Mouse (Mus musculus) limb, embryonic 12.5 days (tissue): Measurements from ENCODE around the gene Rbms3. TPM values are rescaled to one million over a fixed set of nuclear protein-coding genes. Genes with fewer than 3 reads are reported as not detected.

Experiments used
- ATAC-seq: fragments of 200-750 bp; cut with Nextera tagmentation; 2 replicates; pipeline ENCODE4 v1.8.0; 2017; ENCODE audit warnings: low read depth, moderate TSS enrichment; ENCODE audit not compliant: insufficient number of reproducible peaks, insufficient read depth, low FRiP score, low TSS enrichment
- H3K27ac ChIP-seq: fragments of 300-500 bp; sonication (generic); 2 replicates; pipeline ENCODE4 v1.5.1; 2016; ENCODE audit warnings: mild to moderate bottlenecking, moderate library complexity
- H3K27me3 ChIP-seq: fragments of 300-500 bp; sonication (generic); 2 replicates; pipeline ENCODE4 v1.6.1; 2016; ENCODE audit warnings: mild to moderate bottlenecking, moderate library complexity
- H3K36me3 ChIP-seq: fragments of 300-500 bp; sonication (generic); 2 replicates; pipeline ENCODE4 v1.6.1; 2016; ENCODE audit warnings: mild to moderate bottlenecking, moderate library complexity
- H3K4me1 ChIP-seq: fragments of 300-500 bp; sonication (generic); replicated peaks from 2 replicates; pipeline ENCODE4 v1.6.1; 2016
- H3K4me2 ChIP-seq: fragments of 300-500 bp; sonication (generic); 2 replicates; pipeline ENCODE4 v1.6.1; 2016; ENCODE audit warnings: mild to moderate bottlenecking, moderate library complexity
- H3K4me3 ChIP-seq: fragments of 300-500 bp; sonication (generic); replicated peaks from 2 replicates; pipeline ENCODE4 v1.5.1; 2016; ENCODE audit warnings: mild to moderate bottlenecking
- H3K9ac ChIP-seq: fragments of 300-500 bp; sonication (generic); replicated peaks from 2 replicates; pipeline ENCODE4 v1.6.1; 2016; ENCODE audit warnings: mild to moderate bottlenecking, moderate library complexity
- H3K9me3 ChIP-seq: fragments of 300-500 bp; sonication (generic); 2 replicates; pipeline ENCODE4 v1.6.1; 2016; ENCODE audit warnings: mild to moderate bottlenecking, moderate library complexity
- WGBS: fragments of 180-500 bp; shearing (Covaris S2); methylation state at CpG from one replicate; pipeline ENCODE4 v1.1.7; 2016; 5-methylcytosine and 5-hydroxymethylcytosine counted together
- polyA plus RNA-seq: library from polyadenylated mRNA; unstranded; fragments of >200 nt; fragmentation: Nextera tagmentation; extraction: Ambion mirVana; gene quantifications from 2 replicates; pipeline ENCODE4 v1.2.1, GENCODE M21; 2016

The Rbms3 gene
- polyA plus RNA-seq, 1 experiment from 2014 or later: 74.3 TPM

DNA sequence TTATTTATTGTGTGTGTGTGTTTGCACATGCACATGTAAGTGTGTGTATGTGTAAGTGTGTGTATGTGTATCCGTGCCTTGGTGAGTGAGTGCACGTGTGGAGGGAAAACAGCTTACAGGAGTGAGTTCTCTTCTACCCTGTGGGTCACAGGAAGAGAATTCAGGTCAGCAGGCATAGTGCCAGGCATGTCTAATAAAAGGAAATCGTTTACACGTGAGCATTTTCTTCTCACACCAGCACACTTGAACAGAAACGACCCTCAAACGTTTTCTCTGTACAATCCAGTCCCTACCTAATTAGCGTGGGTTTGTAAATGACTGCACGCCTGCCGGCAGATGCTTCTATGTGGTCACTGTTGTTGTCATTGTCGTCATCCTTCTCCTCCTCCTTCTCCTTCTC lies 701.4 kb downstream of the Rbms3 start:
- Histone ChIP-seq H3K9ac (no peak overlapping the region), H3K27ac (peak overlapping the region; percentile 62; the same call in 1 of the 2 replicates), H3K9me3 (no peaks in the 10 kb centered on the region), H3K4me3 (no peak overlapping the region), H3K4me2 (0 out of 2 replicates have a peak overlapping the region, but pooled peaks have one; percentile 7), H3K27me3 (no peaks in the 10 kb centered on the region), H3K36me3 (peaks cover 3% of the 10 kb centered on the region; the same call in 1 of the 2 replicates), H3K4me1 (peaks cover 32% of the 10 kb centered on the region)
- 13% methylated on average over 10 of the region's 10 CpGs for WGBS
- no peak for ATAC-seq

DNA sequence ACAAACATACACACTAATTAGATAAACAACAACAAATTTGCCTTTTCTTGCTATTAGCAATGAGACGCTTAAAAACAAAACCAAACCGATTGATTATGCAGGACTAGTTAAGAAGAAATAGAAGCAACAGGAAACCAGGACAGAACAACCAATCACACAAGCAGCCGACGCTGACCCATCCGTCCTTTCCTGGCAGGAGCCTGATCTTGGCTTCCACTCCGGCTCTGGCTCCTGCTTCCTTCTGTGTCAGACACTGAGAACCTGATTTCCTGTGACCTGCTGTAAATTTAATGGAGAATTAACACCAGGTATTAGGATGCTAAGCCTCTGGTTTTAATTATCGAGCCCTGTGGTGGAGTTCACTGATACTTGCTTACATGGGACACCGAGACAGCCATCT lies 706.6 kb downstream of the Rbms3 start:
- no peak overlapping the region for H3K27ac ChIP-seq
- H3K4me2 ChIP-seq: peak overlapping the region; percentile 22
- no peak for ATAC-seq
- H3K4me1 ChIP-seq: peaks cover 30% of the 10 kb centered on the region
- no peaks in the 10 kb centered on the region for H3K9me3 ChIP-seq
- H3K27me3 ChIP-seq: 0 out of 2 replicates have a peak, but pooled peaks cover 5% of the 10 kb centered on the region
- 36% methylated on average over 8 of the region's 8 CpGs for WGBS
- no peak overlapping the region for H3K4me3 ChIP-seq
- H3K9ac ChIP-seq: no peak overlapping the region
- peaks cover 3% of the 10 kb centered on the region; the same call in 1 of the 2 replicates for H3K36me3 ChIP-seq

DNA sequence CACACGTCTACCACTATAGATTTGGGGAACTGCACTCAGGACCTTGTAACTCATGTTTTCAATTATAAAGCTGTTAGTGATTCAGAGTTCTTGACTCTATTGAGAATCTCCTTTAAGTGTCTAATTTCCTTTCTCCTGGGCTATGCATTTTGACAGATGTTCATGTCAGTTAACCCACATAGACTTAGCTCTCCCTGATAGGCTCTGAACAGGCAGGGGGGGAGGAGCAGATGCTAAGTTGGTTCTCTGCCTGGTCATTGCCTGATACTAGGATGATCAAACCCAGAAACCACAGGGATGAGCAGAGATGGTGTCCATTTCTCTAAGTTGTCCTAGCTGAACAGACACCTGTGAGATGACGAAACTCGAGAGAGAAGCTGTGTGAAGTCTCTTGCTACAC lies 707.2 kb downstream of the Rbms3 start:
- 0 out of 2 replicates have a peak, but pooled peaks cover 5% of the 10 kb centered on the region for H3K27me3 ChIP-seq
- peaks cover 3% of the 10 kb centered on the region; the same call in 1 of the 2 replicates for H3K36me3 ChIP-seq
- no peaks in the 10 kb centered on the region for H3K9me3 ChIP-seq
- 51% methylated on average over 3 of the region's 3 CpGs for WGBS
- H3K4me2 ChIP-seq: no peak overlapping the region
- H3K4me1 ChIP-seq: peaks cover 25% of the 10 kb centered on the region
- H3K4me3 ChIP-seq: no peak overlapping the region
- H3K27ac ChIP-seq: no peak overlapping the region
- no peak overlapping the region for H3K9ac ChIP-seq
- ATAC-seq: peak; percentile 45; the same call in 1 of the 2 replicates

DNA sequence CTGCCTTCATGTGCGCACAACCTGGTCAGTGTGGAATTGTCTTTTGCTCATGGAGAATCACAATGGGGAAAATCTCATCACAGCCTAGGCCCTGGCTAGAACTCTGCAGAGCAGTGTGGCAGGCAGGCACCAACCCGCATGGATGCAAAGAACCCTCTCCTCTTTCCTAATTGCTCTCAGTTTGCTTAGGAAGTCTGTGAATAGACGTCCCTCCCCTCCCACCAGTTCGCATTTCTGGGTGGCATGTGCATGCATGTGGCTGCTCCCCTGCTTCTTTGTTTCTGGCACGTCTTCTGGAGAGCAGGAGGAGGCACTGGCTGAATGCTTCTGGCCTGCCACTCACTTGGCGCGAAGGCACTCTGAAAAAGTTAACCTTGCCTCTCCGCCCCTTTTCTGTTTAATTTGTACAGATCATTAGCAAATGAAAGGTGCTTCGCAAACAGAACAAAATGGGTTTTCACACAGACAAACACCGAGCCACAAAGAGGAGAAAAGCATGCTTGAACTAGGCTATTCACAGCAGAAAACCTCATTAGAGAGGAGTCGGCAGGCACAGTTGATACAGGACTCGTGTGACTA lies 710.2 kb downstream of the Rbms3 start:
- no peak for ATAC-seq
- H3K36me3 ChIP-seq: no peaks in the 10 kb centered on the region
- H3K4me1 ChIP-seq: peaks cover 25% of the 10 kb centered on the region
- WGBS: 38% methylated on average over 12 of the region's 12 CpGs
- H3K27ac ChIP-seq: no peak overlapping the region
- H3K9me3 ChIP-seq: no peaks in the 10 kb centered on the region
- H3K4me3 ChIP-seq: no peak overlapping the region
- no peak overlapping the region for H3K4me2 ChIP-seq
- H3K9ac ChIP-seq: no peak overlapping the region
- H3K27me3 ChIP-seq: 0 out of 2 replicates have a peak, but pooled peaks cover 5% of the 10 kb centered on the region

DNA sequence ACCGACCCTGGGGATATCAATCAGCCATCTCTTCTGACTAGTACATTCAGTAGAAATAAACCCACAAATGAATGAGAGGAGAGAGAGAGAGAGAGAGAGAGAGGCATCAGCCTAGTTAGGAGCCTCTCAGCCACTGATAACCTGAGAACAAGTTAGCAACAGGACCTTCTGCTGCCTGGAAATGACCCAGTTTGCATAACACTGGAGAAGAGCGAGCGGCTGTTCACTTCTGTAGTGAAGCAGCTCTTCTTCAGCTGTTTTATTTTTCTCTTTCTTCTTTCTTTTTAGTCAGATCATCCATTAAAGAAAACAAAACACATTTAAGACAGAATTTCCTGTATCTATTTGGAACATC lies 717.2 kb downstream of the Rbms3 start:
- no peak for ATAC-seq
- Histone ChIP-seq H3K4me3 (no peak overlapping the region), H3K27ac (peak overlapping the region; percentile 66), H3K4me1 (peaks cover 24% of the 10 kb centered on the region), H3K27me3 (no peaks in the 10 kb centered on the region), H3K9ac (no peak overlapping the region), H3K9me3 (peaks cover 4% of the 10 kb centered on the region; the same call in 1 of the 2 replicates), H3K4me2 (no peak overlapping the region), H3K36me3 (no peaks in the 10 kb centered on the region)
- 29% methylated on average over 3 of the region's 3 CpGs for WGBS

DNA sequence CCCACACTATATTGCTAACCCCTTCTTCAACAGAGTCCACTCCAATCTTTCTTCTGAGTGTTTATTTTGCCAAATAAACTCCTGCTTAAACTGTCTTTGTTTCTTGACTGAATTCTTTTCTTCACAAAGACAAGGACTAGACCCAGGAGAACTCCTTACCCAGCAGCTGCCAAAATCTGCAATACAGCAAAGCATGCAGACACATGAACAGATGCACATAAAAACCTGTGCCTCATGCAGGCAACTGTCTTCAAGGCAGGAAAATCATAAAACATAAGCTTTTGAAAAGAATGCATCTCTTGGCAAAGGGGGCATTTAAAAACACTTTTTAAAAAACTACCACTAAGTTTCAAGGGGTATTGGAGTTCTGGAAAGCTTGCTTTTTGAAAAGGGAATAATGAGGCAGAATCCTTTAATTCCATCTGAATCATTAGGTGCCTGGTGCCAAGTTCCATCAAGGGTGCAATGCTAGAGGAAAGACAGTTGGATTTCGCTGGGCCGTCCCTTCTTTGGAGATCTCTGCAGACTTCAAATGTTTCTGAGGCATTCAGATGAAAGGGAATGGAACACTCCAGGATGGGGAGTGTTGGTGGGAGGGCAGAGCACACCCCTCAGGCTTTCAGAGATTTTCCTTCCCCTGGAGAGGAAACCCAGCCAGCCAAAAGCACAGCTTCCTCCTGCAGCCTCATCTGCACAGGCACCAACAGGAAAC lies 717.8 kb downstream of the Rbms3 start:
- H3K27ac ChIP-seq: peak overlapping the region; percentile 66
- H3K36me3 ChIP-seq: no peaks in the 10 kb centered on the region
- peaks cover 24% of the 10 kb centered on the region for H3K4me1 ChIP-seq
- ATAC-seq: no peak
- H3K9ac ChIP-seq: no peak overlapping the region
- H3K4me2 ChIP-seq: no peak overlapping the region
- peaks cover 4% of the 10 kb centered on the region; the same call in 1 of the 2 replicates for H3K9me3 ChIP-seq
- H3K27me3 ChIP-seq: no peaks in the 10 kb centered on the region
- H3K4me3 ChIP-seq: no peak overlapping the region
- WGBS: 11% methylated on average over 2 of the region's 2 CpGs

DNA sequence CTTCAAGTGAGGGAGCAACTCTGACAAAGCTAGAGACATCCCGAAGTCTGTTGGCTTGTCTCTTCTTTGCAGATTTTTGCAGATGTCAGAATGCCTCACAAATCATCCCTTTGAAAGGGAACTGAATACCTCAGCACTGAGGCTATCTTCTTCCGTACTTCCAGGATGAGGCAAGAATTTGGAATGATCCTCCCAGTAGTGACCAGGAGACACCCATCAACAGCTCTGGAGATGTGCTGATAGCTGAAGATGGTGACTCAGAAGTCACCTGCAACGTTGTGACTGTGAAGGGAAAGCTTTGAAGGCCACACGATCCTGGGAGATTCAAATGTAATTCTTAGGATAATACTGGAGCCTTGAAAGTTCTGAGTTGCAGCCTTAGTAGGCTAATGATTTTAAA lies 720.2 kb downstream of the Rbms3 start:
- H3K27me3 ChIP-seq: no peaks in the 10 kb centered on the region
- no peak for ATAC-seq
- 70% methylated on average over 4 of the region's 4 CpGs for WGBS
- no peak overlapping the region for H3K27ac ChIP-seq
- H3K9me3 ChIP-seq: peaks cover 4% of the 10 kb centered on the region; the same call in 1 of the 2 replicates
- H3K4me2 ChIP-seq: no peak overlapping the region
- H3K4me1 ChIP-seq: peaks cover 24% of the 10 kb centered on the region
- no peaks in the 10 kb centered on the region for H3K36me3 ChIP-seq
- H3K4me3 ChIP-seq: no peak overlapping the region
- H3K9ac ChIP-seq: no peak overlapping the region

DNA sequence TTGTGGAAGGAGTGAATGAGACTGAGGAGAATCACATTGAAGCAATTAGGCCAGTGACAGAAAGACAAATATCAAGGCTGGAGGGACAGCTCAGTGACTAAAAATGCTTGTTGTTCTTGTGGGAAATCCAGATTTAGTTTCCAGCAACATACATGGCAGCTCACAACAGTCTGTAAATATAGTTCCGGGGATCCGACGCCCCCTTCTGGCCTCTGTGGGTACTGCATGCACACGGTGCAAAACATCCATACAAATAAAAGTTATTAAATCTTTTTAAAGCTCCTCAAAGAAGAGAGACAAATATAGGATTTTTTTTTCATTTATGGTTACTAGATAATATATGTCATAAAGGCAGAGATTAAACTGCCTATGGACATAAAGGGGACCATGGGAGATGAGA lies 722.8 kb downstream of the Rbms3 start:
- 58% methylated on average over 4 of the region's 4 CpGs for WGBS
- no peak overlapping the region for H3K4me3 ChIP-seq
- no peak overlapping the region for H3K27ac ChIP-seq
- H3K4me1 ChIP-seq: peaks cover 35% of the 10 kb centered on the region
- no peak for ATAC-seq
- no peaks in the 10 kb centered on the region for H3K27me3 ChIP-seq
- no peaks in the 10 kb centered on the region for H3K9me3 ChIP-seq
- no peaks in the 10 kb centered on the region for H3K36me3 ChIP-seq
- H3K4me2 ChIP-seq: no peak overlapping the region
- no peak overlapping the region for H3K9ac ChIP-seq

DNA sequence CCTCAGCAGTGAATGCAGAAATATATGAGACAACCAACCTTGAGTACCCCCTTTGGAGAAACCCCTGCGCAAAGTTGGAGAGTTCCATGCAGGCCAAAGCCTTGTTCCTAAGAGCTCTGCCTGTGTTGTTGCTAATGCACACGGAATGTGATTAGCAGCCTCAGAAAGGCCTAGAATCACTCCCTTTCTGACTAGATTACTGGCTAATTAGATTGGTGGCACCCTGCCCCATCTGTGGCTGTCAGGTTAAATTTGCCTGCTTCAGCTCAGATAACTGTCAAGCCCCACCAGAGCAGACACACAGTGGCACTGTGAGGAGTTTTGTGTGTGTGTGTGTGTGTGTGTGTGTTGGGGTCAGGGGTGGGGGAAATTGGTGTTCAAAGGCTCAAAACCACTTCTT lies 724.1 kb downstream of the Rbms3 start:
- WGBS: 79% methylated on average over 2 of the region's 2 CpGs
- H3K9me3 ChIP-seq: no peaks in the 10 kb centered on the region
- no peaks in the 10 kb centered on the region for H3K36me3 ChIP-seq
- no peak overlapping the region for H3K4me2 ChIP-seq
- ATAC-seq: no peak
- H3K27me3 ChIP-seq: no peaks in the 10 kb centered on the region
- no peak overlapping the region for H3K4me3 ChIP-seq
- H3K9ac ChIP-seq: no peak overlapping the region
- H3K27ac ChIP-seq: no peak overlapping the region
- peaks cover 34% of the 10 kb centered on the region for H3K4me1 ChIP-seq

DNA sequence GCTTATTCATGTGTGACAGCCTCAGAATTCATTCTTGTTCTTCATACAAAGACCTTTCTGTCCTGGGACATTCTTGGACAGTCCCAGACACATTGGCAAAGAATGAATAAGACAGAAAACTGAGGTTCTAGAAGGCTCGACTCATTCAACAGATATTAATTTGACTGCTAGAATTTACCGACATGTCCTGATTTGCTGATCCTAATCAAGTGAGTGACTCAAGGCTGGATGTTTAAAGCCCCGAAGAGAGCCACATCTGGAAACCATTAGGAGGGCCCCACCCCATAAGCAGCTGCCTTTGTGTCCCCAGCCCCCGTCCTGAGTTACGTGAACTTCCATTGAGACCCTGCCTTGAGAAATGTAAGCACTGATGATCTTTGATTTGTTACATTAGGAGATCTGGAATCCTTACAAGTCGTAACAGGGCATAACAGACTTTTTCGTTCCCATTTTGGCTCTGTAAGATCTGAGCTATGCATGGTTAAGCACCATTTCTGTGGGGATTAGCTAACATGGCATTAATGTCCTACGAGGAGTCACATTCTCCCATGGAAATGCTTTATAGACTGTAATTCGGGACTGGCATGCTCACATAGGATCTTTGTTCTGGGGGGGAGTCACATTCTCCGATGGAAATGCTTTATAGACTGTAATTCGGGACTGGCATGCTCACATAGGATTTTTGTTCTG lies 726.3 kb downstream of the Rbms3 start:
- peak; percentile 68; the same call in 1 of the 2 replicates for ATAC-seq
- H3K4me2 ChIP-seq: peak overlapping the region; percentile 32
- no peaks in the 10 kb centered on the region for H3K9me3 ChIP-seq
- 13% methylated on average over 11 of the region's 11 CpGs for WGBS
- H3K36me3 ChIP-seq: no peaks in the 10 kb centered on the region
- H3K4me1 ChIP-seq: peaks cover 33% of the 10 kb centered on the region
- H3K4me3 ChIP-seq: no peak overlapping the region
- H3K27ac ChIP-seq: peak overlapping the region; percentile 41
- H3K27me3 ChIP-seq: no peaks in the 10 kb centered on the region
- no peak overlapping the region for H3K9ac ChIP-seq

DNA sequence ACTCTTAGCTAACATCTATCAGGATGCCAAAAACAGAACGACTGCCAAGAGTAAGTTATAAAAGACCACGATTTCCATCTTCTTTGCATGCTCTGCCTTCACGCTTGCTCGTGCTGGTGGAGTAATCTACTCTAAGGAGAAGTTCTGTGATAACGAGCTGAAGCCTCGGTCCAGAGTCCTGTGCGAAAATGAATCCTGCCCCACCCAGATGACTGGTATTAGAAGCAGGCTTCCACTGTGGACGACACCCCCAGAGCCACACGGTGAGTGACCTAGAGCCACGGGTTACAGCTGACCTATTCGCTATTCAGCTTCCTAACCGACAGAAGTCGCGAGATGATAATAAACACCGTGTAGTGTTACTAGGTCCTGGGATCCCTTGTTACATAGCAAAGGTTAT lies 730.3 kb downstream of the Rbms3 start:
- Histone ChIP-seq H3K4me3 (no peak overlapping the region), H3K4me1 (peaks cover 33% of the 10 kb centered on the region), H3K36me3 (no peaks in the 10 kb centered on the region), H3K9me3 (no peaks in the 10 kb centered on the region), H3K9ac (no peak overlapping the region), H3K4me2 (no peak overlapping the region), H3K27me3 (no peaks in the 10 kb centered on the region), H3K27ac (no peak overlapping the region)
- ATAC-seq: no peak
- 77% methylated on average over 15 of the region's 15 CpGs for WGBS
